Comparison of ENCODE assay signal across 17 mouse cellular contexts in genomic region chr3:83717643-83718231, GRCm38 (mm10). TPM values are rescaled to one million over a fixed set of nuclear protein-coding genes. Genes with fewer than 3 reads are reported as not detected.
DNase-seq lines count a peak whose midpoint lies in the region; ATAC-seq and TF ChIP-seq lines count a peak whose summit lies in the region.
"Had no signal": no experiment of that assay in that cellular context is flagged by ENCODE, and none has a peak within 500 bp of the region (broad histone marks: within the 10 kb centered on the region; RNA-seq: fewer than 3 reads in every experiment).

No protein-coding gene starts in this region.

- no peak overlapping the region for H3K27ac ChIP-seq in hindbrain, embryonic 10.5 days
- no peak overlapping the region for H3K27ac ChIP-seq in hindbrain, embryonic 11.5 days (ENCODE audit: low read depth, low read length)
- H3K27ac ChIP-seq in liver, embryonic 12.5 days = no peak overlapping the region
- no peak overlapping the region for H3K27ac ChIP-seq in embryonic facial prominence, embryonic 14.5 days (replicated peaks; ENCODE audit: low read depth, low read length)
- no peak overlapping the region for H3K27ac ChIP-seq in midbrain, postnatal 0 days (ENCODE audit: low read depth, low read length)
- H3K27ac ChIP-seq: heart, embryonic 10.5 days; liver, embryonic 14.5 days; midbrain, embryonic 12.5 days; stomach, embryonic 15.5 days had no signal

- H3K4me2 ChIP-seq in hindbrain, embryonic 11.5 days (replicated peaks; ENCODE audit: low read depth, low read length) = no peak overlapping the region
- H3K4me2 ChIP-seq in liver, embryonic 12.5 days = no peak overlapping the region
- H3K4me2 ChIP-seq in embryonic facial prominence, embryonic 14.5 days (ENCODE audit: low read depth, low read length) = no peak overlapping the region
- H3K4me2 ChIP-seq in midbrain, postnatal 0 days (ENCODE audit: low read depth, low read length, poor library complexity, severe bottlenecking) = no peak overlapping the region
- H3K4me2 ChIP-seq: midbrain, embryonic 12.5 days; stomach, embryonic 15.5 days had no signal

- no peaks in the 10 kb centered on the region for H3K36me3 ChIP-seq in hindbrain, embryonic 10.5 days
- H3K36me3 ChIP-seq in hindbrain, embryonic 11.5 days (ENCODE audit: control insufficient read depth, insufficient read depth, low read length) = no peaks in the 10 kb centered on the region
- no peaks in the 10 kb centered on the region for H3K36me3 ChIP-seq in liver, embryonic 12.5 days
- no peaks in the 10 kb centered on the region for H3K36me3 ChIP-seq in embryonic facial prominence, embryonic 14.5 days (ENCODE audit: control insufficient read depth, insufficient read depth, low read length)
- H3K36me3 ChIP-seq in midbrain, postnatal 0 days (ENCODE audit: insufficient read depth, low read length) = no peaks in the 10 kb centered on the region
- H3K36me3 ChIP-seq: heart, embryonic 10.5 days; midbrain, embryonic 12.5 days; stomach, embryonic 15.5 days had no signal

- peak; percentile 35 for DNase-seq in hindbrain, embryonic 10.5 days (ENCODE audit: low spot score)
- DNase-seq in hindbrain, embryonic 11.5 days (ENCODE audit: low spot score) = no peak
- peak; percentile 11 for DNase-seq in liver
- peak; percentile 68 for DNase-seq in embryo, embryonic 10.5 days (ENCODE audit: low spot score)
- peak; percentile 65 for DNase-seq in embryonic facial prominence, embryonic 14.5 days (ENCODE audit: low spot score)
- DNase-seq in spleen, postnatal 14 days (ENCODE audit: low spot score in 2 of 2) = no peak
- no peak for DNase-seq in midbrain, postnatal 0 days (ENCODE audit: low spot score)
- DNase-seq: adrenal gland, postnatal 25 days; cerebellum, adult 2 months; gastrocnemius, postnatal 36 days had no signal

- H3K4me3 ChIP-seq in hindbrain, embryonic 10.5 days = no peak overlapping the region
- H3K4me3 ChIP-seq in hindbrain, embryonic 11.5 days (ENCODE audit: low read depth, low read length) = no peak overlapping the region
- no peak overlapping the region for H3K4me3 ChIP-seq in liver, embryonic 12.5 days
- no peak overlapping the region for H3K4me3 ChIP-seq in embryonic facial prominence, embryonic 14.5 days (ENCODE audit: low read depth, low read length)
- no peak overlapping the region for H3K4me3 ChIP-seq in midbrain, postnatal 0 days (ENCODE audit: low read depth, low read length)
- H3K4me3 ChIP-seq: heart, embryonic 10.5 days; midbrain, embryonic 12.5 days; myocyte; stomach, embryonic 15.5 days had no signal

- 62% methylated on average over 7 of the region's 7 CpGs for WGBS in hindbrain, embryonic 10.5 days
- 50% methylated on average over 7 of the region's 7 CpGs for WGBS in hindbrain, embryonic 11.5 days
- 50% methylated on average over 7 of the region's 7 CpGs for WGBS in liver, embryonic 12.5 days (ENCODE audit: insufficient replicate concordance)
- WGBS in embryonic facial prominence, embryonic 14.5 days = 25% methylated on average over 7 of the region's 7 CpGs
- 71% methylated on average over 7 of the region's 7 CpGs for WGBS in midbrain, postnatal 0 days

- ATAC-seq in hindbrain, embryonic 11.5 days (ENCODE audit: low FRiP score) = no peak
- ATAC-seq in liver, embryonic 12.5 days = no peak
- ATAC-seq in embryonic facial prominence, embryonic 14.5 days (ENCODE audit: low read depth) = peak; percentile 41; the same call in 1 of the 2 replicates
- ATAC-seq in midbrain, postnatal 0 days (ENCODE audit: low FRiP score) = no peak
- ATAC-seq: forebrain, embryonic 14.5 days had no signal

- peaks cover 3% of the 10 kb centered on the region; the same call in 1 of the 2 replicates for H3K4me1 ChIP-seq in hindbrain, embryonic 10.5 days (replicated peaks)
- no peaks in the 10 kb centered on the region for H3K4me1 ChIP-seq in hindbrain, embryonic 11.5 days (replicated peaks; ENCODE audit: control insufficient read depth, insufficient read depth, low read length)
- H3K4me1 ChIP-seq in liver, embryonic 12.5 days = no peaks in the 10 kb centered on the region
- peaks cover 9% of the 10 kb centered on the region; the same call in 1 of the 2 replicates for H3K4me1 ChIP-seq in embryonic facial prominence, embryonic 14.5 days (ENCODE audit: control insufficient read depth, insufficient read depth, low read length)
- no peaks in the 10 kb centered on the region for H3K4me1 ChIP-seq in midbrain, postnatal 0 days (ENCODE audit: insufficient read depth, low read length)
- H3K4me1 ChIP-seq: midbrain, embryonic 12.5 days; stomach, embryonic 15.5 days had no signal

- no peaks in the 10 kb centered on the region for H3K9me3 ChIP-seq in hindbrain, embryonic 10.5 days
- H3K9me3 ChIP-seq in hindbrain, embryonic 11.5 days (ENCODE audit: control insufficient read depth, low read length) = no peaks in the 10 kb centered on the region
- H3K9me3 ChIP-seq in liver, embryonic 12.5 days (replicated peaks) = no peaks in the 10 kb centered on the region
- H3K9me3 ChIP-seq in embryonic facial prominence, embryonic 14.5 days (ENCODE audit: control insufficient read depth, low read length) = no peaks in the 10 kb centered on the region
- no peaks in the 10 kb centered on the region for H3K9me3 ChIP-seq in midbrain, postnatal 0 days (ENCODE audit: low read length)
- H3K9me3 ChIP-seq: heart, embryonic 10.5 days; midbrain, embryonic 12.5 days; stomach, embryonic 15.5 days had no signal

- no peak overlapping the region for H3K9ac ChIP-seq in hindbrain, embryonic 11.5 days (ENCODE audit: low read depth, low read length)
- no peak overlapping the region for H3K9ac ChIP-seq in liver, embryonic 12.5 days
- no peak overlapping the region for H3K9ac ChIP-seq in embryonic facial prominence, embryonic 14.5 days (ENCODE audit: low read depth, low read length)
- no peak overlapping the region for H3K9ac ChIP-seq in midbrain, postnatal 0 days (replicated peaks; ENCODE audit: low read length, poor library complexity, severe bottlenecking)
- H3K9ac ChIP-seq: liver, embryonic 14.5 days; midbrain, embryonic 12.5 days; stomach, embryonic 15.5 days had no signal

- TF ChIP-seq CTCF in midbrain, postnatal 0 days (IDR thresholded peaks at IDR 0.05) = no peak

- H3K27me3 ChIP-seq in hindbrain, embryonic 10.5 days (ENCODE audit: insufficient read depth, poor library complexity, severe bottlenecking) = no peaks in the 10 kb centered on the region
- H3K27me3 ChIP-seq in hindbrain, embryonic 11.5 days (ENCODE audit: control insufficient read depth, insufficient read depth, low read length) = no peaks in the 10 kb centered on the region
- H3K27me3 ChIP-seq in liver, embryonic 12.5 days (replicated peaks) = no peaks in the 10 kb centered on the region
- H3K27me3 ChIP-seq in embryonic facial prominence, embryonic 14.5 days (replicated peaks; ENCODE audit: control insufficient read depth, insufficient read depth, low read length) = no peaks in the 10 kb centered on the region
- H3K27me3 ChIP-seq in midbrain, postnatal 0 days (ENCODE audit: insufficient read depth, low read length) = no peaks in the 10 kb centered on the region
- H3K27me3 ChIP-seq: midbrain, embryonic 12.5 days; stomach, embryonic 15.5 days had no signal

RNA-seq across cellular contexts. Expression of gene Sfrp2, which starts 48.4 kb away (rescaled TPM):
- polyA plus RNA-seq in hindbrain, embryonic 10.5 days (2016; fragmentation: Nextera tagmentation; extraction: Ambion mirVana) = 166 and 251 TPM in 2 replicates
- 94.1 and 94.4 TPM in 2 replicates for polyA plus RNA-seq in hindbrain, embryonic 11.5 days (2014; fragmentation: Nextera tagmentation; extraction: Ambion mirVana)
- polyA plus RNA-seq in liver, embryonic 12.5 days (2016; fragmentation: Nextera tagmentation; extraction: Ambion mirVana) = 10.9 and 13.4 TPM in 2 replicates
- polyA plus RNA-seq in embryonic facial prominence, embryonic 14.5 days (2014; fragmentation: Nextera tagmentation; extraction: Ambion mirVana) = 605 and 677 TPM in 2 replicates
- 30.8 and 70.0 TPM in 2 replicates for total RNA-seq in midbrain, postnatal 0 days (2014; rRNA removed)
- 32.8 and 34.1 TPM in 2 replicates for polyA plus RNA-seq in midbrain, postnatal 0 days (2015; fragmentation: Nextera tagmentation; extraction: Ambion mirVana)

Comparison
In these comparisons a context has a peak if more than half of its experiments do, and no peak if none do; other contexts are left out.
1. DNase-seq: peak in hindbrain, embryonic 10.5 days (single experiment), liver (single experiment), embryo, embryonic 10.5 days (single experiment) and embryonic facial prominence, embryonic 14.5 days (single experiment); none in hindbrain, embryonic 11.5 days (single experiment), spleen, postnatal 14 days (0 of 2) and midbrain, postnatal 0 days (single experiment).